Mouse (Mus musculus) MEL (cell line): ENCODE measurements around the gene Tmem100.

Experiments used
- CTCF ChIP-seq, 3 experiments: IDR thresholded peaks in 2 of 3; conservative IDR thresholded peaks in 1 of 3; 2 replicates each; pipeline ENCODE4 v1.5.1; 2011 to 2012; ENCODE audit warnings: low read length in 3 of 3, low read depth in 2 of 3, mild to moderate bottlenecking in 2 of 3, improper control_type of control experiment in 1 of 3, inconsistent platforms in 1 of 3, mixed read lengths in 1 of 3, moderate library complexity in 1 of 3; ENCODE audit not compliant: control insufficient read depth in 1 of 3, insufficient read depth in 1 of 3, poor library complexity in 1 of 3, severe bottlenecking in 1 of 3
- POLR2A ChIP-seq, 2 experiments: IDR thresholded peaks; 2 replicates each; pipeline ENCODE4 v1.6.1; 2011 to 2012; ENCODE audit warnings: low read length in 2 of 2, mild to moderate bottlenecking in 2 of 2, control low read depth in 1 of 2, improper control_type of control experiment in 1 of 2, low read depth in 1 of 2, moderate library complexity in 1 of 2; ENCODE audit not compliant: control insufficient read depth in 1 of 2, insufficient read depth in 1 of 2, poor library complexity in 1 of 2
- POLR2AphosphoS2 ChIP-seq: IDR thresholded peaks from 2 replicates; pipeline ENCODE4 v1.6.1; 2011; ENCODE audit warnings: low read length, improper control_type of control experiment
- TAL1 ChIP-seq: IDR thresholded peaks from 2 replicates; pipeline ENCODE4 v1.6.1; 2012; ENCODE audit warnings: mild to moderate bottlenecking, inconsistent platforms, low read length, moderate library complexity, mixed read lengths
- USF1 ChIP-seq: IDR thresholded peaks from 2 replicates; pipeline ENCODE4 v1.6.1; 2014; ENCODE audit warnings: low read depth, mild to moderate bottlenecking, inconsistent platforms, low read length, improper control_type of control experiment, moderate library complexity

DNA sequence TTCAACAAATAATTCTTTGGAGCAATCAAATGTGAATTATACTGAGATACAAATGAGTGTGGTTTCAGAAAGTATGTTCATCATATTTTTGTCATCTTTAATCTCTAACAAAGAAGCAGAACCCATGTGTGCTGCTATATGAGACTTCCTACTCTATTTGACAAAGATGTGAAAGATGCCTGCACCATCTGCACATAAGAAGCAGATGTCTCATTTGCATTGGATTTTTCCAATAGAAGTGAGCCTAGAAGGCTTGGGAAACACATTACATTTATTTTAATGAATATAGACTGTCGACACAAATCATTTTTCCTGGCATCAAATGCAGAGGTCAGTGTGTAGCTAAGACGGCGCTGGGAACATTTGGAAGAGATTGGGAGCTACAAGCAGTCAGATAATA lies 52.9 kb downstream of the Tmem100 start:
- no peak for TF ChIP-seq TAL1
- no peak for TF ChIP-seq USF1
- TF ChIP-seq POLR2A (IDR thresholded peaks at IDR 0.05; ENCODE audit: control insufficient read depth in 1 of 2, insufficient read depth in 1 of 2, low read depth in 1 of 2, low read length in 2 of 2, poor library complexity in 1 of 2), result no peak
- TF ChIP-seq CTCF (IDR thresholded peaks at IDR 0.05 in 2 of 3, conservative IDR thresholded peaks at IDR 0.05 in 1 of 3; ENCODE audit: control insufficient read depth in 1 of 3, insufficient read depth in 1 of 3, low read depth in 2 of 3, low read length in 3 of 3, poor library complexity in 1 of 3, severe bottlenecking in 1 of 3), result no peak
- TF ChIP-seq POLR2AphosphoS2, result no peak
